Mouse (Mus musculus): ENCODE results near the gene Anxa5.
A peak's percentile ranks its signal among the peaks of the same experiment; 100 is the strongest.

GRCm38 (mm10) chr3:36496746-36497145 lies 21.1 kb upstream of the Anxa5 start:
- TF ChIP-seq HCFC1 (IDR thresholded peaks at IDR 0.05; ENCODE audit: borderline replicate concordance, insufficient read depth, low read length), result no peak
- peak; percentile 25; the same call in 1 of the 2 replicates for TF ChIP-seq ZC3H11A (IDR thresholded peaks at IDR 0.05; ENCODE audit: borderline replicate concordance, low read depth, low read length)
- TF ChIP-seq MAFK (IDR thresholded peaks at IDR 0.05; ENCODE audit: insufficient read depth, low read depth, low read length), result no peak
- no peak for TF ChIP-seq CHD2 (IDR thresholded peaks at IDR 0.05; ENCODE audit: low read depth, low read length)
- no peak for TF ChIP-seq ZNF384 (IDR thresholded peaks at IDR 0.05; ENCODE audit: low read depth, low read length)

All from ES-E14 (cell line).